Mouse (Mus musculus): ENCODE results near the gene Bhmt. TPM values are rescaled to one million over a fixed set of nuclear protein-coding genes. Genes with fewer than 3 reads are reported as not detected.

Gene Bhmt
- polyA plus RNA-seq, 1 experiment from 2014 or later, result 6.8 TPM

DNA sequence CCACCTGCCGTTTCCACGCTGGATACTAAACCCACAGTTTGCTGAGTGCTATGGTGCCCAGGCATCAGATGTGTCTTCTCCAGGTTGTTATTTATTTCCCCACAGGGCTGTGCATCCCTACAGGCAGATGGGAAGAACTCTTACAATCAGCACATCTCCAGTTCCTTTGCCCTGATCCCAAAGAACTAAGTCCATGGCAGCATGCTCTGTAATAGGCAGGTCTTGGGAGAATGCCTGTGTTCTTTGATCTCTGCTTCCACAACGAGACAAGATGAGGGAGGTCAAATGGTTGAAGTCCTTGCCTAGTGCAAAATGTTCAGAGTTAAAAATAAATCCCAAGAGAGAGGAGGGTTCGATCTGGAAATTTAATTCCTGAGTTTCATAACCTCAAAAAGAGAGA is 1.9 kb upstream of the Bhmt start:
- Histone ChIP-seq H3K4me2 (no peak overlapping the region), H3K9ac (no peak overlapping the region), H3K36me3 (no peaks in the 10 kb centered on the region), H3K4me1 (no peaks in the 10 kb centered on the region), H3K27me3 (replicated peaks) (no peaks in the 10 kb centered on the region), H3K4me3 (replicated peaks) (no peak overlapping the region), H3K27ac (no peak overlapping the region), H3K9me3 (no peaks in the 10 kb centered on the region)
- no peak for ATAC-seq (ENCODE audit: insufficient read depth, low FRiP score, low read depth)
- 51% methylated on average over 4 of the region's 4 CpGs for WGBS

DNA sequence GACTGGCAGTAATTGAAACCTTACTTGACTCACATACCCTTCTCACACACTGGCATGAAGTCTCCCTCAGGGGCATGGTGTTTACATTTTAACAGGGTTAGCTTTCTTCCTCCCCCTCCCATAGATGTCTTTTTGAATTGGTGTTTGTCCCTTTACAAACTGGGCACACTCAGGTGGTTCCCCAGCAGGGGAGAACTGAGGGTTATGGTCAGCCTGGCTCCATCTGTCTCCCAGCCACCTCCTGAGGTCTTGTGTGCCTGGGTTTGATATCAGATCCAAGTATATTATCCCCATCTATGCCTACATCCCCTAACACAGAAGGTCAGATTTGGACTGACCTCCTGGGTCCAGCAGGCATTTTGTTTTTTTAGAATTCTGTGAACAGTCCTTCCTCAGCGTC is 1.2 kb downstream of the Bhmt start:
- H3K4me3 ChIP-seq (replicated peaks), result no peak overlapping the region
- WGBS, result 67% methylated on average over 1 of the region's 1 CpGs
- H3K9ac ChIP-seq, result no peak overlapping the region
- no peaks in the 10 kb centered on the region for H3K36me3 ChIP-seq
- no peaks in the 10 kb centered on the region for H3K4me1 ChIP-seq
- no peak overlapping the region for H3K4me2 ChIP-seq
- H3K9me3 ChIP-seq, result no peaks in the 10 kb centered on the region
- ATAC-seq (ENCODE audit: insufficient read depth, low FRiP score, low read depth), result no peak
- H3K27ac ChIP-seq, result no peak overlapping the region
- H3K27me3 ChIP-seq (replicated peaks), result no peaks in the 10 kb centered on the region

DNA sequence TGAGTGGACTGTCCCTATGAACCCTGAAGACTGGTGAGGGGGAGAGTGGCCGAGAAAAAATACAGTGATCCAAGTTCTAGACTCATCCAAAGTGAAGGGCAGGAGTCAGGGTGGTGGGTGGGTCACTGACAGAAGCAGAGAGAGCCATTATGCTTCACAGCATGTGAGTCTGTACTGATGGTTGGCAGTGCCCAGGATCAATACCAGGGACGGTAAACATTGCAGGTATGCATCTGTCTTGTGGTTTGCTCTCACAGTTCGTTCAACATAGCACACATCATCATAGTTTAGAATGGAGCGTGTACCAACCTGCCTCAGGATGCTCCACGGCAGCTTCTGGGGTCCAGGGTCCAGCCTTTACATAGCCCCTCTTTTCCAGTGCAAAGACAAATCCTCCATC is 4.8 kb downstream of the Bhmt start:
- H3K4me3 ChIP-seq (replicated peaks), result no peak overlapping the region
- no peak overlapping the region for H3K27ac ChIP-seq
- H3K4me1 ChIP-seq, result no peaks in the 10 kb centered on the region
- no peaks in the 10 kb centered on the region for H3K9me3 ChIP-seq
- no peaks in the 10 kb centered on the region for H3K27me3 ChIP-seq (replicated peaks)
- no peak overlapping the region for H3K4me2 ChIP-seq
- no peaks in the 10 kb centered on the region for H3K36me3 ChIP-seq
- H3K9ac ChIP-seq, result no peak overlapping the region
- 81% methylated on average over 5 of the region's 5 CpGs for WGBS
- no peak for ATAC-seq (ENCODE audit: insufficient read depth, low FRiP score, low read depth)

DNA sequence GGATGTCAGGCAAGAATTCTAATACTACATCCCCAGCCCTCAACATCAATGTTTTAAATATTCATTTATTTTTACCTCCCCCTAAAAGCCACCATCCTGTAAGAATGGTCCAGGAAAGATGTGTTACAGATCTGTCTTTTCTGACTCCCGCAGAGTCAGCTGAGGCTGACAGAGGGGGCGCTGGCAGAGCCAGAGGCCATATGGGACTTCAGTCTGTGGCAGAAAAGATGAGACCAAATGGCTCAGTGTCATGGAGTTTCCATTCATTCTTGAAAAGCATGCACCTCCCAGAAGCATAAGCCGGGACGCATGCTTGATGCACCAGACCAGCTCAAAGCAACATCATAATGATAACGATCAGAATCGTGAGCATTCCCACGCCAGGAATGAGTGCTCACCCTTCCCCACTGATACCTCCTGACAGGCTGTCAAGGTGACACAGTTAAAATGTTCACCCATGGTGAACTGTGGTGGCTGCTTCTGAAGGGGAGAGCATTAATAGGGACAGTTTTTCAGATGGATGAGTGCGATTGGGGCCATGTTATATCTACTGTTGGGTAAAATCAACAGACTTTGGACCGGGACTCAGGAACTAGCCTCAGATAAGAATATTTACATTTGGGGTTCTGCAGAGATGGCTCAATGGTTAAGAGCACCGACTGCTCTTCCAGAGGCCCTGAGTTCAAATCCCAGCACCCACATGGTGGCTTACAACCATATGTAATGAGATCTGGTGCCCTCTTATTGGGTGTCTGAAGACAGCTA is 6.6 kb downstream of the Bhmt start:
- H3K9ac ChIP-seq, result no peak overlapping the region
- no peak overlapping the region for H3K4me2 ChIP-seq
- no peak for ATAC-seq (ENCODE audit: insufficient read depth, low FRiP score, low read depth)
- H3K4me3 ChIP-seq (replicated peaks), result no peak overlapping the region
- H3K9me3 ChIP-seq, result no peaks in the 10 kb centered on the region
- H3K27me3 ChIP-seq (replicated peaks), result no peaks in the 10 kb centered on the region
- no peaks in the 10 kb centered on the region for H3K36me3 ChIP-seq
- no peak overlapping the region for H3K27ac ChIP-seq
- no peaks in the 10 kb centered on the region for H3K4me1 ChIP-seq
- 73% methylated on average over 10 of the region's 10 CpGs for WGBS

DNA sequence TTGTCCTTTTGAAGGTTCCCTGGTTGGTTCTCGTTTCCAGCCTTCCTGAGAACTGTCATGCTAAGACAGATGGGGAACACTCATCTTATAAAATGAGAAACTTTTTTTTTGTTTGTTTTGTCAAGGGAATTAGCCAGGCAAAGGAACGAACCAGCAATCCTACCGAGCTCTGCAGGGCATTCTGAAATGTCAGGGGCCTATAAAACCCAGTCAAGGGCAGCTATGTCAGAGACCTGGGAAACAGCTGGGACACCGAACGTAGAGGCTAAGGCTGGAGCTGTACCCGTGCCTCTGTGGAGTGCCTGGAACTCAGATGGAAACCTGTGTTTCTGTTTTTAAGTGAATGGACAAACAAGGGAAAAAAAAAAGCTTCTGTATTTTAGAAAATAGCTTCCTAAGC is 8.9 kb downstream of the Bhmt start:
- WGBS, result 38% methylated on average over 6 of the region's 6 CpGs
- no peak overlapping the region for H3K27ac ChIP-seq
- H3K27me3 ChIP-seq (replicated peaks), result no peaks in the 10 kb centered on the region
- no peak overlapping the region for H3K4me2 ChIP-seq
- no peak for ATAC-seq (ENCODE audit: insufficient read depth, low FRiP score, low read depth)
- H3K4me1 ChIP-seq, result no peaks in the 10 kb centered on the region
- H3K9ac ChIP-seq, result no peak overlapping the region
- H3K9me3 ChIP-seq, result no peaks in the 10 kb centered on the region
- no peak overlapping the region for H3K4me3 ChIP-seq (replicated peaks)
- H3K36me3 ChIP-seq, result no peaks in the 10 kb centered on the region

DNA sequence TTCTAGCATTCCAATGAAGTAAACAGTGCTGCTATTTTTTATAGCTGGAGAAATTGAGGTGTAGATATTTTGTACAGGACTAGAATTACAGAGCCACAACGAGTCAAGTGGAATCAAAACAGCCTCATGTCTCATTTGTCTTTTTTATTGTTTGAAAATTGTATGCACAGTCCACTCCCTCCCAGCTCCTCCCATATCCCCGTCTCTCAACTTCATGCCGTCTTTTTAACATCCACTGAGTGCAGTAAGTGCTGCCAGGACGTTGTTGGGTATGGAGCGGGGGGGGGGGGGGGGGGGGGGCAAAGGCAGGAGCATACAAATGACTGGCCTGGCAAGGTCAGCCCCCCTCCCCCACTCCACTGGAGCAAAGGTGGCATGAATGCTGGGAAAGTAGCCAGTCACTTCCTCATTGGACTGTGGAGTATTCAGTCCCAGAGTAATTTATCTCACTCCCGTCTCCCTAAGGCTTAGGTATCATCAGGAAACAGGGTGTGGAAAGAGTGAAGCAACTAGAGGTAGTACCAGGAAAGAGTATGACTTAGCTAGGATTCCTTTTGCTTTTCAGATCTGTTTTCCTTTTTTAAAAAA is 23.3 kb downstream of the Bhmt start:
- no peak overlapping the region for H3K9ac ChIP-seq
- H3K4me3 ChIP-seq (replicated peaks), result no peak overlapping the region
- no peaks in the 10 kb centered on the region for H3K27me3 ChIP-seq (replicated peaks)
- H3K4me2 ChIP-seq, result no peak overlapping the region
- WGBS, result 22% methylated on average over 6 of the region's 6 CpGs
- no peak overlapping the region for H3K27ac ChIP-seq
- no peaks in the 10 kb centered on the region for H3K4me1 ChIP-seq
- no peaks in the 10 kb centered on the region for H3K36me3 ChIP-seq
- peak; percentile 40; the same call in 1 of the 2 replicates for ATAC-seq (ENCODE audit: insufficient read depth, low FRiP score, low read depth)
- no peaks in the 10 kb centered on the region for H3K9me3 ChIP-seq

DNA sequence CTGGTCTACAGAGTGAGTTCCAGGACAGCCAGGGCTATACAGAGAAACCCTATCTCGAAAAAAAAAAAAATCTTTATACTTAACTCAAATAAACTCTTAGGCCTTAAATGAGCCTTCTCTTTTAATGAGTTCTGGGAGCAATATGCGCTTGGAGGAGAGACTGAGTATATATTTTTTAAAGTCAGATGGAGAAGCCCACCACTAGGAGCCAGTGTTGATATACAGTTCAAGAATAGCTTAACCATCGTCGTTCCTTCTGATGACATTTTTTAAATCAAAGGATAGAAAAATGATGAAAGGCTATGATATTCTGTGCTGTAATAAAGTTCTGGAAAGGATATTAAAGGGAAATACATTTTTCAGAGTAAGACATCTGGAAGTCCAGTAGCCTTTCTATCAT is 24.0 kb downstream of the Bhmt start:
- no peaks in the 10 kb centered on the region for H3K4me1 ChIP-seq
- H3K27me3 ChIP-seq (replicated peaks), result no peaks in the 10 kb centered on the region
- no peak overlapping the region for H3K27ac ChIP-seq
- no peak overlapping the region for H3K4me2 ChIP-seq
- WGBS, result 57% methylated on average over 4 of the region's 4 CpGs
- H3K4me3 ChIP-seq (replicated peaks), result no peak overlapping the region
- no peaks in the 10 kb centered on the region for H3K36me3 ChIP-seq
- no peaks in the 10 kb centered on the region for H3K9me3 ChIP-seq
- H3K9ac ChIP-seq, result no peak overlapping the region
- ATAC-seq (ENCODE audit: insufficient read depth, low FRiP score, low read depth), result no peak

DNA sequence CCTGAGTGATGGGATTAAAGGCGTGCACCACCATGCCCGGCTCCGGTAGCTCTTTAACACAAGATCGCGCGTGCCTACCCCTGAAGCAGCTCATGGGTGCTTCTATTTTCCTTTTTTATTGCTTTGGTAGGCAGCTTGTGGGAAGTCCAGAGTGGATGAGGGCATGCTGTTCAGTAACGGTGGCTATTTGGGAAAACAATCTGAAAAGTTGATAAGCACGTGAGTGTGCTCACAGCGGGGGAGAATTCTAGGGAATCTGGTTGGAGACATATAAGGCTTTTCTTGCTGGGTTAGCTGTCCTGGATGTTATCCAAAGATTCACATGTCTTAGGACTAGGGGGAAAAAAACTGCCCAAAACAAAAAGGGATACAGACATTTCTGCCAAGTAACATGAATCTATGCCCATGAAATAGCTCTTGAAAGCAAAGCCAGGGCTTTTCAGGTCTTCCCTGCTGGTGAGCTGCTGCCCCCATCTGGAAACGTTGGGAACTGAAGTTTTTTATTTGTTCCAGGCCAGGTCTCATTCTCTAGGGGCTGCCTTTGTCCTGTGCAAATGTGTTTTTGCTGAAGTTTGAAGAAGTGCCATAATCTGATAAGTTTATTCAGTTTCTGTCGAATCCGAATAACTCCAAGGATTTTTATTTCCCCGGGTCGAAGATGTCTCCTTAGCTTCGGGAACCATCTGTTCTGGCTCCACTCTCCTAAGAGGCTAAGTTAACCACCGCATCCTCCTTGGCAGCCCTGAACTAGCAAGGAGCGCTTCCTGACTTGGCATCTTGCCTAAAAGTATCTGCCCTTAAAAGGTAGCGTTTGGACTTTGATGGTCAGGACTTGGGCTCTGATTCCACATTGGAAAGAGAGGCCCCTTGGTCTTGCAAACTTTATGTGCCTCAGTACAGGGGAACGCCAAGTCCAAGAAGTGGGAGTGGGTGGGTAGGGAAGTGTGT is 24.8 kb downstream of the Bhmt start:
- H3K36me3 ChIP-seq, result no peaks in the 10 kb centered on the region
- ATAC-seq (ENCODE audit: insufficient read depth, low FRiP score, low read depth), result 0 out of 2 replicates have a peak, but pooled peaks have one; percentile 32
- no peaks in the 10 kb centered on the region for H3K27me3 ChIP-seq (replicated peaks)
- H3K27ac ChIP-seq, result 0 out of 2 replicates have a peak overlapping the region, but pooled peaks have one; percentile 3
- WGBS, result 48% methylated on average over 19 of the region's 19 CpGs
- no peaks in the 10 kb centered on the region for H3K4me1 ChIP-seq
- no peak overlapping the region for H3K4me2 ChIP-seq
- no peak overlapping the region for H3K4me3 ChIP-seq (replicated peaks)
- H3K9ac ChIP-seq, result no peak overlapping the region
- no peaks in the 10 kb centered on the region for H3K9me3 ChIP-seq

DNA sequence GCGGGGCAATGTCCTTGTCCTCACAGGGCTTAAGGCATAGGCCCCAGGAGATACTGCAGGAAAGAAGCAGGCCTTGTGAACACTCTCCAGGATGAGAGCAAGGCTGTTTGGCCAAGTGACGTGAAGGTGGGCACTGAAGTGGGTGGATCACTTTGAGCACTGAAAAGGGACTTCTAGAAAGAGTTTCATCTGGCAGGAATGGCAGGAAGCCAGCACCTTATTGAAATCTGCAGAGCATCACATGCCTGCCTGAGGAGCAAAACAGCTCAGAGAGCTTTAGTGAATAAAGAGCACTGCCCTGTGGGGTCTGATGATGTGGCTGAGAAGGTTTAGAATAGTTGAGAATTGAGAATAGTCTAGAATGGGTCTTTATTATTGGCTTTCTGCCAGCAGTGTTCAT is 29.3 kb downstream of the Bhmt start:
- ATAC-seq (ENCODE audit: insufficient read depth, low FRiP score, low read depth), result no peak
- Histone ChIP-seq H3K27me3 (replicated peaks) (no peaks in the 10 kb centered on the region), H3K4me3 (replicated peaks) (no peak overlapping the region), H3K4me1 (no peaks in the 10 kb centered on the region), H3K9ac (no peak overlapping the region), H3K36me3 (no peaks in the 10 kb centered on the region), H3K9me3 (no peaks in the 10 kb centered on the region), H3K4me2 (no peak overlapping the region), H3K27ac (no peak overlapping the region)
- WGBS, result 73% methylated on average over 2 of the region's 2 CpGs

DNA sequence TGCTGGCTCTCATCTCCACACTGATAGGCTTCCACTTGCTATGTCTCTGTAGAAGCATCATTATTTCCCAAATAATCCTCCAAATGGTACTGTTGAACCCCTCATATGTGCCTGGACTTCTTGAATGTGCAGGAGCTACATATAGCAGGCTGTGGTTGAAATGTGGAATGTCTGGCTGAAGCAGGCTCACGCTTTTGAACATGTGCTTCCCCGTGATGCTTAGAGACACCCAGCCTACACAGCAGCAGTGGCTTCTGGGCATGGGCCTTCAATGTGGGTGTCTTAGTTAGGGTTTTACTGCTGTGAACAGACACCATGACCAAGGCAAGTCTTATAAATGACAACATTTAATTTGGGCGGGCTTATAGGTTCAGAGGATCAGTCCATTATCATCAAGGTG is 30.1 kb downstream of the Bhmt start:
- Histone ChIP-seq H3K36me3 (no peaks in the 10 kb centered on the region), H3K27me3 (replicated peaks) (no peaks in the 10 kb centered on the region)
- WGBS, result 89% methylated on average over 3 of the region's 3 CpGs

DNA sequence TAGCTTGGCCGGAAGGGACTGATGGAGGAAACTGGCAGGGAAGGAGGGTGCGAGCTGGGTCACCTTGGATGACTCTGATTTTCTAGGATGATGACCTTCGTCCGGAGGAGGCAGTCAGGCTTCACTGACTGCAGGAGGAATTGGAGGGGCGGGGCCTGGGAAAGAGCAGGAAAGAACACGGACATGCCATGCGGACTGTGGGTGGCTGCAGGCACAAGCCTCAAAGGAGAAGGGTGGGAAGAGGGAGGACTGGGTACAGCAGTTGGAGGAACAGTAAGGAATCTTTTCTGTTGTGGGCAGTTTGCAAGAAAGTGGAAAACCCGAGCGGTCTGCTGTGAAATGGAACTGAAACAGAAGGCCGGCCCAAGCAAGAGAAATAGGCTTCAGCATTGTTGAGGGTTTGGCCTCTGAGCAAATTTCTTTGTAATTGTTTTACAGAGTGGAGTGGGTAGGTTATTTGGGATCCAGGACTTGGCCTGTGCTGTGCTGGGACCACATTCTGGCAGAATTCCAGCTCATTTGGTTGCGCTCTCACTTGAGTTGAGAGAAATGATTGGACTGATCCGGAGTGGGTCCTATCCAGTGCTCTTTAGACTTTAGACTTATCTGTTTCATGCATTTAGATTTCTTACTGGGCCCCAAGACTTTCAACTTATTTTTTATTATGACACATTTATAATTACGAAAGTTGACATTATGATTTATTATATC is 30.7 kb downstream of the Bhmt start:
- H3K9me3 ChIP-seq, result no peaks in the 10 kb centered on the region
- H3K27ac ChIP-seq, result no peak overlapping the region
- no peaks in the 10 kb centered on the region for H3K4me1 ChIP-seq
- H3K27me3 ChIP-seq (replicated peaks), result no peaks in the 10 kb centered on the region
- no peak for ATAC-seq (ENCODE audit: insufficient read depth, low FRiP score, low read depth)
- WGBS, result 74% methylated on average over 13 of the region's 13 CpGs
- no peak overlapping the region for H3K9ac ChIP-seq
- H3K36me3 ChIP-seq, result no peaks in the 10 kb centered on the region
- H3K4me3 ChIP-seq (replicated peaks), result no peak overlapping the region
- no peak overlapping the region for H3K4me2 ChIP-seq

More for the DNA sequence above, 30.1 kb downstream of the Bhmt start:
- Histone ChIP-seq H3K9me3 (no peaks in the 10 kb centered on the region), H3K4me3 (replicated peaks) (no peak overlapping the region), H3K27ac (no peak overlapping the region), H3K9ac (no peak overlapping the region), H3K4me1 (no peaks in the 10 kb centered on the region), H3K4me2 (no peak overlapping the region)
- no peak for ATAC-seq (ENCODE audit: insufficient read depth, low FRiP score, low read depth)
